22 mouse cellular contexts compared by ENCODE assay signal in genomic region chr1:90431783-90432182, GRCm38 (mm10).
"Had no signal": no experiment of that assay in that cellular context is flagged by ENCODE, and none has a peak within 500 bp of the region (broad histone marks: within the 10 kb centered on the region; RNA-seq: fewer than 3 reads in every experiment).

No protein-coding gene starts in this region.

- H3K27me3 ChIP-seq: lung, embryonic 15.5 days; midbrain, embryonic 12.5 days; neural tube, embryonic 13.5 days; neural tube, embryonic 15.5 days had no signal

- H3K4me1 ChIP-seq: lung, embryonic 15.5 days had no signal

- H3K9me3 ChIP-seq: lung, embryonic 15.5 days; midbrain, embryonic 12.5 days; neural tube, embryonic 13.5 days; neural tube, embryonic 15.5 days had no signal

- ATAC-seq: lung, postnatal 0 days; midbrain, embryonic 16.5 days had no signal

- H3K36me3 ChIP-seq: lung, embryonic 15.5 days; midbrain, embryonic 10.5 days; midbrain, embryonic 12.5 days; neural tube, embryonic 13.5 days; neural tube, embryonic 15.5 days had no signal

- DNase-seq: liver, postnatal 0 days; lung, adult 2 months; lung, postnatal 14 days; lung, postnatal 36 days; midbrain, embryonic 14.5 days; retina, postnatal 1 day; right cerebral cortex, adult 18-20 months; right cerebral cortex, postnatal 25 days; right cerebral cortex, postnatal 4 days; spleen, adult 18-20 months; thymus, adult 2 months; thymus, postnatal 25 days; thymus, postnatal 4 days had no signal

- H3K9ac ChIP-seq: liver, postnatal 0 days; lung, embryonic 15.5 days; midbrain, embryonic 12.5 days; neural tube, embryonic 13.5 days; neural tube, embryonic 15.5 days had no signal

- H3K4me2 ChIP-seq: lung, embryonic 15.5 days; midbrain, embryonic 12.5 days; neural tube, embryonic 13.5 days; neural tube, embryonic 15.5 days had no signal

- H3K27ac ChIP-seq: lung, embryonic 15.5 days; macrophage; midbrain, embryonic 12.5 days; neural tube, embryonic 13.5 days; neural tube, embryonic 15.5 days had no signal

- H3K4me3 ChIP-seq: lung, embryonic 15.5 days; midbrain, embryonic 10.5 days; midbrain, embryonic 12.5 days; myocyte; neural tube, embryonic 13.5 days; neural tube, embryonic 15.5 days had no signal
